Mouse (Mus musculus): ENCODE results near the gene Tmcc3.

GRCm38 (mm10) chr10:94313146-94313545, 1.4 kb downstream of the Tmcc3 start:
- no peak for TF ChIP-seq CTCF (conservative IDR thresholded peaks at IDR 0.05; ENCODE audit: low read length)
- TF ChIP-seq POU5F1 (IDR thresholded peaks at IDR 0.05; ENCODE audit: borderline replicate concordance, low read length) = no peak
